Mouse (Mus musculus): ENCODE measurements around the gene Arid1b.

Gene Arid1b

DNA sequence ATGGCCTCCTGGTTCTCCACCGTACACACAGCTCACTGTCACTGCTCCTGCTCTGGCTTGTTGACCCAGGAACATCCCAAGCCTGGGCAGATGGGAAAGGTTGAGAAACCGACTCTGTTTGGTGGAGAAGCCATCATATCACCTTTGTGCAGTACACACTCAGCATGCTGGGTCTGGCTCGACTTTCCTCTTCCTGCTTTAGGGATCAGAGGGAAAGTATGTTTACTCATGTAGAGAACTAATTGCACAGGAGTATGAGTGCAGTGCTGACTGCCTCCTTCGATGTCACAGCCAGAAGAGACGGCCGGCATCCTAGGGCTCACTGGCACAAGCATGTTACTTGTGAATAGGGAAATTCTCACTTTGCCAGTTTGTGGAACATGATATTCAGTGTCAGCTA lies 204.1 kb downstream of the Arid1b start:
- no peak for DNase-seq

DNA sequence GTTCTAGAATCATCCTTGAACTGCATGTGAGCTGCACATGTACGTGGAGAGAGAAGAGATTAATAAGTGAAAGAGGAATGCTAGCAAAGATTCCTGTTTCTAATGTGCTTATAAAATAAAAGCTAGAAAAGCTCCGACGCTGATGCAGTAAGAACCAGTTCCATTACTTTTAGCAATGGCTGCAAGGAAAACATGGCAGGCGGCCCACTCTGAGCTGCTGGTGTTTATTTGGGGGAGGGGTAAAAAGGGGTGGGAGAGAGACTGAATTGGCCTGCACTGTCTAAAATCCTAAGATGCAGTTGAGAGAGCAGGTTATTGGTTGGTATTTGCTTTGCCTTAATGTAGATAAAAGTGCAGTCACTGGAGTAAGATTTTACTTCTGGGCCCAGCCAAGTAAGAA lies 204.7 kb downstream of the Arid1b start:
- DNase-seq, result no peak

DNA sequence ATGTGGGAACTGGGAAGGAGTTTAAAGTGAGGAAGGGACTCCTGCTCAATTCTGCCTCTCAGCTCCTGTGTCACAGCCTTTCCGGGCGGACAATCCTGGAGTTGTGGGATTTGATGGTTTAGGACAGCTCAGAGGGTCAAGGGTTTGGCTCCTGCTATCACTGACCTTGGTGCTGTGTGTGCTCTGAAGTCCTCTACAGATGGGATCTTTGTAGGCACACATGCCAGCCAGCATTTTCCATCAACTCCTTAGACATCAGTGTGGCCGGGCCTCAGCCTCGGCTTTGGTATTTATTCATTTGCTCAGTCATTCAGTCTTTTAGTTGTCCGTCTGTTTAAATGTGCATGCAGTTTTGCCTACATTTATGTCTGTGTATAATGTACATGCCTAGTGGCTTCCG lies 206.5 kb downstream of the Arid1b start:
- DNase-seq, result no peak

DNA sequence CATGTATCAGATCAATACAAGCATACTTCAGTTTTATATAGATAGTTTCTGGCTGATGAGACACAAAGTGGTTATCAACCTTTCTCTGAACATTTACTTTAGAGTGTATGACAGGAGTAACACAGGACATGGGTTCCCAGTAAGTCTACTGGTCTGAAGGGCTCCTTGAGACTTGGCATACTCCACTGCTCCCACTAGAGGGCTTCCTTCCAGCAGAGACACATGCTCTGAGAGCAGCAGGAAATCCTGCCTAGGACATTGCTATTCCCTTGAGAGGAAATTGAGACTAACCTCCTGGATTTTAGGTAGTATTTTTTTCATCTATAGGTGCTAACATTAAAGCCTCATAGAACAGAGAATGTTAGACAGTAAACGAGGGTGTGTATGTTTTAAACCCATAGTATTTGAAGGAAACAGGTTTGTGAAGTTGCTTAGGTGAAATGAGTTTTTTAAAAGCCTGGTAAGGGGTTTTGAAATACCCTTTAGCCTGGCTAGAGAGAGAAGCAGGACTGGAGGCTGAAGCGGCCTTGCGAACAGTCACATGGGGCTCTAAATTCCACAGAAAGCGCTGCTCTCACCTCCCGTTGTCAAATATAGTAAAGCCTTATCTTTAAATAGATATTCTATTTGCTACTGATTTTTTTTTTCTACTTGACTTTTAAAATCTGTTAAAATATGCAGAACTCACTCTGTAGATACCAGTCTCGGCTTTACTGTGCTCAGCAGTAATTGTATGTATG lies 207.9 kb downstream of the Arid1b start:
- DNase-seq, result peak; percentile 55 to 75

DNA sequence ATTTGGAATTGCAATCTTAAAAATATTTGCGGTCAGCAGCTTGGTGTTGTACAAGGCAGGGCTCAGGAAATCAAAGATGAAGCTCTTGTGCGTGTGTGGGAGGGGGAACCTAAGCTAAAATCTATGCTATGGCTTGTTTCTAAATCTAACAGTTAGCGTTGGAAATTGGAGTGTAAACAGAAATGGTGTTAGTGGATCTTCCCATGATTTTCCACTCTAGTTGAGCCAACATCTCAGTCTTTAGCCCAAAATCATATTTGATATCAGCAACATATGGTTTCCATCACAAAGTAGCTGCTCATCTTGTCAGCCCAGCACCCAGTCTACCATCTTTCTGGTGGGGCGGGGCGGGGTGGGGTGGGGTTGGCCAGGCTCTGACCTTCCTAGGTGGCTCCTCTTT lies 208.6 kb downstream of the Arid1b start:
- no peak for DNase-seq

DNA sequence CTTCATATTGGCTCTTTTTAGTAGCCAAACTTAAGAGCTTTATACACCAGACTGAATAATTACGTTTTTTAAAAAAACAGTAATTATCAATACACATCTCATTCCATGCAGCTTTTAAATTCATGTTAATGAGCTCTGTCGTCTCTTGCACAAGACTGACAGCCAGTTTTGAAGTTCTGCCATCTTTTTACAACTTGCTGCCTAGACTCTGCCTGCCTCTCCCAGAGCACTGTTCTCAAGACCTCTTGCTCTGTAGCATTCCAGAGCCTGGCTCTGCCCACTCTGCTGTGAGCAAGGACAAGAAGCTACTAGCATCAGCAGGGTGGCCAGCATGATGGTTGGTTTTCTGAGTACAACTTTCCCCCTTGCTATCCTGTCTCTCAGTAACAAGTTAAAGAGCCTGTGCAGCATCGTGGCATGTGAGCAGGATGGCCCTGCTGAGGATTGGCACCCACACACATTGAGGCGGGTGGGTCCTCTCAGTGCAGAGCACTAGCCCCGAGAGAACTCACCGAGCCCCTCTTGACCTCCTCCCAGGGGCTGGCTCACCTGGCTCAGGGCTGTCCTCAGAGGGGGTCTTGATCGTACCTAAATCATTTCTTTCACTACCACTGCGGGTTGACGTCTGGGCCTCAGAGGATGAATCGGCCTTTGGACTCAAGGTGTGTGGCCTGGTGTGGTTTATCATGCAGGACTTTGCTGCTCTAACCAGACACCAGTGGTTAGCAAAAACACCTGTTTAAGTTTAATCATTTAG lies 209.4 kb downstream of the Arid1b start:
- DNase-seq, result no peak

DNA sequence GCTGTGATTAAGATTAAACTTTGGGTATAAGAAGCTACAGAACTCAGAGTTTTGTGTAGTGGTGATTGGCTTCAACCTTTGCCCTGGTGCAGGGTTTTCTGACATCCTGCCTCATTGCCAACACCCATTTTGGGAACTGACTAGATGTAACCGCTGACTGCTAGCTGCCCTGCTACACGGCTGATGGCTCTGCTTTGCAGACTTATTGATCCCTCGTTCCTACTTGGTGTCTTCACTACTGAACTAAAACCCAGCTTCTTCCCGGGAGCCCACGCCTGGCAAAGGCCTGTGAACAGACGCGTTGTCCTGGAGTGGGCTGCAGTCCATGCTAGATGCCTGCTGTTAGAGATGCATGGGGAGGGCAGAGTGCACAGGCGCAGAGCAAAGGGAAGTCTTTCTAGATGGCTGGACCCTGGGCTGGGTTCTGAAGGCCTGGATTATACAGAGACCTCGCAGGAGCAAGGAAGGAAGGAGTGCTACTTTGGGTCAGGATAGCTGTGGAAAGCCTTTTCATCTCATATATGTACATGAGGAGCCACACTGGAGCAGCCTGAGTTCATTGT lies 210.1 kb downstream of the Arid1b start:
- peak; percentile 67 to 69 for DNase-seq

DNA sequence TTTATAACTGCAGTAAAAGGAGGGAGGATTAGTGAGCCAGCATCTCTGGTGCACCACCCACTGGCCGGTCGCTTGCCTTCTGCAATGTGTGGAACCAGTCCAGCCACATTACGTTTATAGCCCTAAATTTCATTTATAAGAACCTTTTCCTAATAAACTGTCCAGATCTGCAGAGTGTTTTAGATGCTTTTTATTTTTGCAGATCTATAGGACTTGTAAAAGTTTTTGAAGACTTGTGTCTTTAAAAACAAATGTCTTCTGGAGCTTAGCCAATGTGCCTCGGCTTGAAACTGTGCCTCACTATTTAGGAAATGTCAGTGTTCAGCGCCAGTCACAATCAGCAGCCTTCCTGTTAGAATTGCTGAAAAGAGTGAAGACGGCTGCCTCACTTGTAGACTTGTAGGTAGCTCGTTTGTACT lies 211.0 kb downstream of the Arid1b start:
- peak; percentile 59 to 81 for DNase-seq

DNA sequence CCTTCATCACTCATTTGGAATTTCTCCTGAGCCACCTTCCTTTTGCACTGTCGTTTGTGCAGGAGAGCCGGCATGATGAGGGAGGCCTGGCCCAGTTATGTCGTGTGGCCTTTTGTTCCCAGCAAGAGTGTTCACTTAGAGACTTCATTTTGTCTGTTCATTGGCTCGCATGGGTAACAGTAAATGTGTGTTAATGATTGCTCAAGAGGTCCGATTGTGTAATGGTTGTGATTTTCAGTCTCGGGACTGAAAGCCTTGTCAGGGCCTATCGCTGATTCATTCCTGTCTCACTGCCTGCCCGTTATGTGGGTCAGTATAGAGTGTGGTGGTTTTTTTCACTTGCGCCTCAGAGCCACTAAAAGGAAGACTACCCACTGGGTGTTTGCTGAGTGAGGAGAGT lies 212.6 kb downstream of the Arid1b start:
- DNase-seq, result no peak

DNA sequence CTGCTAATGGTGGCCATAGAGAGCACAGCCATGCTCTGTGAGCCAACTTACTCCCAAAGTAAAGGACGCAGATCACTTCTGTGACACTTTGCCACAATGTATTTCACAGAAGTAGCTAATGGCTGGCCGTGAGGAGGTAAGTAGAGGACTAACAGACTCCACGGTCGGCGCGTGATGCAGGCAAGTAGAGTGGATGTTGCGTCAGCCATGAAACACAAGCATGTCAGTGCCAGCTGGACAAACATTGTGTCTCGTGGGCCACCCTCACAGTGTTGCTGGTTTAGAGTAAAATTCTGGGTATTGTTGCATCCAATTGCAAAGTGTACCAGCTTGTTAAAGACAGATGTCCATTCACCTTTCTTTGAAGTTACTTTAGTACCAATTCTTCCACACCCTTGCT lies 213.7 kb downstream of the Arid1b start:
- DNase-seq, result no peak

DNA sequence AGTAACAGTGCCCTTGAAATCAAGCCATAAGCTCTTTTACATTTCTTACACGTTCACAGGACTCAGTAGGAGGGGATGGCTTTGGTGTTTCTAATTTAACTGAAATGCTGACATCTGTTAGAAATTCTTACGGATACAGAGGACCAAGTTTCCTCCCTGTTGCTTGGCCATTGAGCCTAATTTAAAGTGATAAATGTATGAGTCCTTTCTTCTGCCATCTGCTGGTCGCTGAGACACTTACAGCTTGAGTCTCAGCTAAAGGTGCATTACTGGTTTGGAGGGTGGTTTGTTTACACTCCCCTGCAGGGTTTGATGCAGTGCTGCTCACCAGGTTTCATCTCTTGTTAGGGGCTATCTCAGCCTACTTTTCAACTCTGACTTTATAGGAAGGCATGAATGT lies 214.2 kb downstream of the Arid1b start:
- DNase-seq, result peak in 1 of 2 experiments; percentile 60

DNA sequence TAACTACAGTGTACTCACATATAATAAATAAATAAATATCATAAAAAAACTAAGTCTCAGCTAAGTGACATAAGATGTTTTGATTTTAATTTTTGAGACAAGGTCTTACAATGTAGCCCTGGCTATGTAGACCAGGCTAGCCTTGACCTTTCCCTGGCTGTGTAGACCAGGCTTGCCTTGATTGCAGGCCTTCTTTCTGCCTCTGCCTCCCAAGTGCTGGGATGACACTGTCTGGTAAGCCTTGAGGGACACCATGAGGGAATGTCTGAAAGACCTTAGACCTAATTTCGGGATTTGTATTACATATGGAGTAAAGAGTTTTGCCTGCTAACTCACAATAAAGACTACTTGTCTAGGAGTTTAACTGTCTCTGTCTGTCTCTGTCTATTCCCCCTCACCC lies 214.9 kb downstream of the Arid1b start:
- no peak for DNase-seq

DNA sequence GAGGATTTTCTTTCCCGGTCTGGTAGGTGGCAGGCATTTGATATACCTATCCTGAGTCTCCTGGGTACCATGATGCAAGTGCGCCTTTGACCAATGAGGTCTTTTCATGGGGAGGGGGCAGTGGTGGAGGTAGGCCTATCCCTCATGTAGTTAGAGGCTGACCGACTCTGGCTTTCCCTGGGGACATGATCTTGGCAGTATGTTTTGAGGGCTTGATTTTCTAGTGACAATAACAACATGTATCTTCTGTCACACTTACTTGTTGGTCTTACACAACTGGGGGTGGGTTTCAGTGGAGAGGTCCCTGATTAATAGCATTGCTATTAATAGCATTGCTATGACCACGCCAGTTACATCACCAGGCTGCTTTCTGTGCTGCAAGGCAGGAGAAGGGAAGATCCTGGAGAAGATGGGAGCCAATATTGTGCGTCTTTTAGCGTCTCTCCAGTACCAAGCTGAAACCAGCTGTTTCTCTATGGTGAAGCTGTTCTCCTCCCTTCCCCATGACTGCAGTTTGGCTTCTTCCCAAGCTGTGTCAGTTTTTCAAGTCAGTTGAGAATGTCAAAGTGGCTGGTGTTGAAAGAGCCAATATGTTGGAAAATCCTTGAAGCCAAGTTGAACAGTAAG lies 216.1 kb downstream of the Arid1b start:
- DNase-seq, result no peak

DNA sequence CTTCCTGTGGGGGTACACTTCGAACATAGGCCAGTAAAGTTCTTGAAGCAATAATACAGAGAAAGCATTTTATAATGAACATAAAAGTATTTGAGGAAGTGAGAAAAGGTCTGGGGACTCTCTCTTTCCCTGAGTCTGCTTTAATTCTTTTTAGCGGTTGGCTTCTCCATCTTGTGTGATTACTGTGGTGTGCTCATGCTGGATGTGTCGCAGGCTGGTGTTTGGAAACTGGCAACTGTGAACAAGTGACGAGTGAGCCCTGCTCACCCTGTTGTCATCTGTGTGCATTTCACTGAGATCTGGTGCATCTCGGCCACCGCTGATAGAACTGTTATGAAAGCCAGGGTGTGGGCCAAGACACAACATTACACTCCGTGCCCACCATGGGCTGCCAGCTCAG lies 216.8 kb downstream of the Arid1b start:
- DNase-seq, result no peak

DNA sequence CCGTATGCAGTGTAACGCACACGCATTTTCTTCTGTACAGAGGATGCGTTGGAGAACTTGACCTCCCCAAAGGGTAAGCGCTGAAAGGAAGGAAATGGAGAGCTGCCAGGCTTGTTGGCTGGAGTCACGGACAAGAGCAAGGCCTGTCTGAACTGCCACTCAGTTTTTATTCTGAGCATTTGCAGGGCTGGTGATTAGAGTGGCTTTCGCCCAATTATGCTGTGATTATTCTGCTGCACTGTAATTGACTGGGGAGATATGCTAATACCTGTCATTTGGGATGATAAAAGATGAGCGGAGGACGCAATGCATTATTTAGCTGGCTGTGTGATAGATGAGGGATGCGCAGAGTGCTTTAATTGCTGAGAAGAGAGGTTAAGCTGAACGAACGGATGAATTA lies 218.0 kb downstream of the Arid1b start:
- peak; percentile 74 to 83 for DNase-seq

DNA sequence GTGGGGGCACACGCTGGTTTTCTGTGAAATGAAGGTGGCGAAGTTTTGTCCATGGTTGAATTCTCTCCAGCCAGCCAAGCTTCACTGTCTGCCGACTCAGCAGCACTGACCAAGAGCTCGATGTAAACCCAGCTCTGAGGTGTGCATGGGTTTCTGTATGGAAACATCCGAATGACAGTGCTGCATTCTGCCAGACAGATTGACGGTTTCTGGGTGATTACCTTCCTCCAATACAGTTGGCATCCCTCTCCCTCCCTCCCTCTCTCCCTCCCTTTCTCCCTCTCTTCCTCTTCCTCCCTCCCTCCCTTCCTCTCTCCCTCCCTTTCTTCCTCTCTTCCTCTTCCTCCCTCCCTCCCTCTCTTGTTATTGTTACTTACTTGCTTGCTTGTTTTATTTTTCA lies 219.3 kb downstream of the Arid1b start:
- DNase-seq, result peak; percentile 39 to 40

DNA sequence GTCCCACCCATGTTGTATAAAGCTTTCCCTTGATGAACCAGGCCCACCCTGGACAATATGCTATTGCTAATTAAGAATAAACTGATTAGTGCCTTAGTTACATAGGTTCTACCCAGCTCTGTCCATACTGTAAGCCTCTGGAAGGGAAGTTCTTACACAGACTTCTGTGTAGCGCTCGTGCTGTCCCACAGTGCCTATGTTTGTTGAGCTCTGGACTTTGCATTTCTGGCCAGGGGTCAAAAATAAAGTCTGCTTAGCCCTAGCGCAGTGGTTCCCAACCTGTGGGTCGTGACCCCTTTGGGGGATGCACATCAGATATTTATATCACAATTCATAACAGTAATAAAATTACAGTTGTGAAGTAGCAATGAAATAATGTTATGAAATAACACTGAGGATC lies 221.2 kb downstream of the Arid1b start:
- DNase-seq, result no peak

DNA sequence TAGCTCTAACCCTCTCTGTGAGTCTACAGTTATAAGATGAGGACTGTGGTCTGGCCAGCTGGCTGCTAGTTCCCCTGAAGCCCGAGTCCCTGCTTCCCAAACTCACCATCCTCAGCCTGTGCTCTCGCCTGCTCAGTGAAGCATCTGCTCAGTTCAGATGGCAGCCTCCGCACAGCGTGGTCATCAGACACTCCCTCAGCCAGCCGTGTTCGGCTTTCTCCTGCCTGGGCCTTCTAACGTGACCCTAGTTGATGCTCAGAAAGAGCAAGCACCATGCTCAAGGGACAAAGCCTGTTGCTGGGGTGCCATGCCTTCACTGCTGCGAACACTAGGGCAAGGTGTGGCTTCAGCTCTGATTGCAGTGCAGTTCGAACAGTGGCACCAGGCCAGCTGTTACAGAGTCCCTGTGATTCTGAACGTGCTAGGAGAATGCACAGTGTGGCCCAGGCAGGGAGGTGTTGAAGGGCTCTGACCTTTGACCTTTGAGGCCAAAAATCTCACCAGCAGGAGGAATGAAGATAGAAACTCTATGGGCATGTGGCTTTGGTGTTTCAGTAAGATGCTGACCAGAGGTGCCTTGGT lies 222.9 kb downstream of the Arid1b start:
- peak in 1 of 2 experiments; percentile 61 for DNase-seq

DNA sequence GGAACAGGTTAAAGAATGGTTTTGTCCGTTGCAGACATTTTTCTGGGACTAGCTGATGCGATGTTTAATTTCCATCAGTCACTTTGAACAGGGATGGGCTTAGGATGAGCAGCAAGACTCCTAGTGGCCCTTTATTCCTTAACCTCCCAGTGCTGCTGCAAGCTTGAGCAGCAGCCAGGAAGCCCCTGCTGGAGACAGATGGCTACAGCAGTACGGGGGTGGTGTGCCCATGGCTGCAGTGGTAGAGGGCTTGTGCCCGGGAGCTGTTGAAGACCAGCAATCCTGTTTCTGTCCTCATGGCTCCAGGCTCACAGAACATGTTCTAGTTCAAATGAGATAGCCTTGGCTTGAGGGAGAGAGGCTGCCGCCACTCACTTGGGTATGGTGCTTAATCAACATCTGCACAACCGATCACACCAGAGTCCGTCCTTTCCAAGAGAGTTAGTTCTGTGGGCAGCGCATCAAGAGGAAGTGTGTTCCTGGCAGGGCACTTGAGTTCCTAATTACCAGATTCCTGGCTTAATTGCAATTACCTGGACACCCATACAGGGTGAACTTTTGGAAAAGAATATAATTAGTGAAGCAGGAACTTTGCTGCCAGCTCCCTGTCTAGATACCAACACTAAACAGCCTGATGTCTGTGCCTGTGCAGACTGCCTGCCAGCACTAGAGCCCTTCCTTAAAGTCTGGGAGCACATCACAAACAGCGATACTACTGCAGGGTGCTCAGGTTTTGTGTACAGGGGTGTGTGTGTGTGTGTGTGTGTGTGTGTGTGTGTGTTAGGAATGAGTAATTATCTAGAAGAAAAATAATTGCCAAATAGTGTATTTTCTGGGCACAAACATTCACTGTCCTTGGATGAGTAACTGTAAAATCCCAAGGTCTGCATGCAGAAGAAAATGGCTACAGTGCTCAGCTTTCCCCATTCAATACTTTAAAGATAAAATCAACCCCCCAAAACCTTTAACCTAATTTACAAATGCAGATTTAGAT lies 224.0 kb downstream of the Arid1b start:
- peak in 1 of 2 experiments; percentile 43 for DNase-seq

DNA sequence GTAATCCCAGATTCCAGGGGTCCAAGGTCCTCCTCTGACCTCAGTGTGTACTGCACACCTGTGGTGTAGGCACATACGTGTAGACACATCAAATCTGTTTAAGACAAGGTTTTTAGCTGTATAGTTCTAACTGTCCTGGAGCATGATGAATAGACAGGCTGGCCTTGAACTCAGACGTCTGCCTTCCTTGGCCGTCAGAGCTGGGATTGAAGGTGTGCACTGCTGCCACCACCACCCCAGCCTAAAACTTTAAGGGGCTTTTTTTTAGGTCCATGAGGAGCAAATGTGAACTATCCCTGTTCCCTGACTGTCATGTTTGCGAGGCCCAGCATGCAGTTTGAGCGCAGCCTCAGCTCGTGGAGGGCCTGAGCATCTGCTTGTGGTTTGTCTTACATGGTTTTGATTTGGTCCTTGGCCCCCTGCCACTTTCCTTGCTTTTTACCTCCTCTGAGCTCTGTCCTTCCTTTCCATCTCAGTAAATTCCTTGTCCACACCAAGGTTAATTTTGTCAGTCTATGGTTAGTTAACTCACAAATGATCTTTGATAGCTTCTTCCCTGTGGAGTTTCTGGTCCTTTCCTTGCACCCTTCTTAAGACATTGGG lies 224.9 kb downstream of the Arid1b start:
- no peak for DNase-seq

DNA sequence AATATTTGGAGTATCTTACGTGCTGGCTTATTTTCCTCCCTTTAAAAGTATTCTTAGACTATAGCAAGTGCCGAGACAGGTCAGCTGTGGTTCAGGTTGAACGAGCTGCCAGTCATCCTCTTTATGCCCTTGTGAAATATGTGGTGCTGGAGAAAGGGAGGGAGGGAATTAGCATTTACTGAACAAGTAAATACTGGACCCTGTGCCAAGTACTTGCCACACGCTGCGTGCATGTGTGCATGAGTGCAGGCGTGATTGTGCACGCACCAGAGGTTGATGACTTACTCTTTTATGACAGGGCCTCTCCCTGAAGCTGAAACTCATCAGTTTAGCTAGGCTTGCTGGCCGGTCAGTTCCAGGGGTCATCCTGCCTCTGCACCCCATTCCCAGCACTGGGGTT lies 226.9 kb downstream of the Arid1b start:
- peak; percentile 45 to 46 for DNase-seq

Measured in cerebellum, postnatal 25 days (tissue).